ENCODE assay signal across 26 mouse cellular contexts in genomic region chr1:91607141-91607540, GRCm38 (mm10).
"Had no signal": no experiment of that assay in that cellular context is flagged by ENCODE, and none has a peak within 500 bp of the region (broad histone marks: within the 10 kb centered on the region; RNA-seq: fewer than 3 reads in every experiment).

No protein-coding gene starts in this region.

- H3K36me3 ChIP-seq: heart, embryonic 10.5 days; heart, embryonic 12.5 days; hindbrain, embryonic 10.5 days; hindbrain, embryonic 12.5 days; hindbrain, embryonic 15.5 days; kidney, embryonic 15.5 days; liver, embryonic 13.5 days; liver, embryonic 15.5 days had no signal

- H3K9me3 ChIP-seq: heart, embryonic 10.5 days; heart, embryonic 12.5 days; hindbrain, embryonic 10.5 days; hindbrain, embryonic 12.5 days; hindbrain, embryonic 15.5 days; kidney, embryonic 15.5 days; liver, embryonic 13.5 days; liver, embryonic 15.5 days had no signal

- H3K27ac ChIP-seq: heart, adult 2 months; heart, embryonic 10.5 days; hindbrain, embryonic 10.5 days; hindbrain, embryonic 12.5 days; hindbrain, embryonic 15.5 days; hindbrain, postnatal 0 days; kidney, embryonic 15.5 days; kidney, postnatal 0 days; layer of hippocampus, adult 2 months; left cerebral cortex, adult 2 months; liver, embryonic 13.5 days; liver, embryonic 15.5 days had no signal

- DNase-seq: gastrocnemius, postnatal 14 days; gastrocnemius, postnatal 36 days; heart, adult 11 months; heart, adult 2 months; heart, postnatal 10 days; heart, postnatal 4 days; kidney, adult 11 months; kidney, adult 2 months; kidney, adult 9 months; kidney, postnatal 14 days; kidney, postnatal 36 days; liver; liver, embryonic 13.5 days; liver, postnatal 0 days had no signal

- H3K4me1 ChIP-seq: liver, embryonic 13.5 days; liver, embryonic 15.5 days had no signal

- H3K4me3 ChIP-seq: heart, adult 2 months; heart, embryonic 10.5 days; heart, embryonic 12.5 days; hindbrain, embryonic 10.5 days; hindbrain, embryonic 12.5 days; hindbrain, embryonic 15.5 days; kidney, embryonic 15.5 days; layer of hippocampus, adult 2 months; left cerebral cortex, adult 2 months; liver, embryonic 13.5 days; liver, embryonic 15.5 days had no signal

- H3K27me3 ChIP-seq: heart, embryonic 12.5 days; hindbrain, embryonic 12.5 days; hindbrain, embryonic 15.5 days; liver, embryonic 13.5 days; liver, embryonic 15.5 days had no signal

- ATAC-seq: hindbrain, postnatal 0 days; intestine, embryonic 16.5 days; liver, postnatal 0 days had no signal
